Mouse (Mus musculus): Measurements from ENCODE around the gene Flrt1. TPM values are rescaled to one million over a fixed set of nuclear protein-coding genes. Genes with fewer than 3 reads are reported as not detected.

Flrt1 gene
- polyA plus RNA-seq, 1 experiment from 2014 or later: 0.17 TPM

DNA sequence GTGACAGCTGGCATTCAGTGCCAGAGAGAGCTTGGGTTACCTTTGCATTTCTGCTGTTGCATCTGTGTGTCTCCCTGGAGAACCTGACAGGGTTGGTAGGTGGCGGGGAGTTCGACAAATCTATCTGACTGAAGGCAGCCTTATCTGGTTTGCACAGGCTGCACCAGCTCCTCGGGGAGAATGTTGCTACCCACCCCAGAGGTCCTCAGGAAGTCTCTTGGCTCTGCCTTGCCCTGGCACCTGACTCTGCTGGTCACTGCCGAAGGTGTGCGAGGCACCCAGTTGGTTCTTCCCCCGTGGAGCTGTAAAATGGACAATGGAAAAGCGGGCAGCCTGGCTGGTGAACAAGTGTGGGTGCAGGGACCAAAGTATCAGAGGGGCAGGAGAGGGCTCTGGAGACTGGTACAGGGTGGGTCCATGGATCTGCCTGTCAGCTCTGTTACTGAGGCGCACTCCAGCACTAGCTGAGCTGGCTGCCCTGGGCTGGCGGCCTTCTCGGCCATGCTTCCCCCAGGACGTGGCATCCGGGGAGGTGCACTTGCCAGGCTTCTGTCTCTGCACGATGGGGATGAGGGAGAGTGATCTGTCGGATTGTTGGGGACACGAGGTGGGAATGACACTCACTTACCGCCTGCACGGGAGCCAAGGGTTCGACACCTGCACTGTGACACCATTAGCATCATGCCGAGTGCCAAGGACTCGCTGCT lies 38.0 kb downstream of the Flrt1 start:
- peak overlapping the region; percentile 60 for H3K4me2 ChIP-seq
- H3K4me3 ChIP-seq (replicated peaks): peak overlapping the region; percentile 21
- peaks cover 48% of the 10 kb centered on the region for H3K27me3 ChIP-seq
- peaks cover 43% of the 10 kb centered on the region for H3K4me1 ChIP-seq (replicated peaks)
- peak overlapping the region; percentile 71 for H3K27ac ChIP-seq
- DNase-seq (peak; percentile 66), ATAC-seq (ENCODE audit: low read depth) (peak; percentile 86)
- no peaks in the 10 kb centered on the region for H3K9me3 ChIP-seq (replicated peaks)
- peak overlapping the region; percentile 56 for H3K9ac ChIP-seq
- H3K36me3 ChIP-seq: no peaks in the 10 kb centered on the region
- 22% methylated on average over 20 of the region's 20 CpGs for WGBS (ENCODE audit: insufficient replicate concordance)

GRCm38 (mm10) chr19:7066828-7067342 lies 38.6 kb downstream of the Flrt1 start:
- ATAC-seq (ENCODE audit: low read depth) (peak; percentile 53), DNase-seq (no peak)
- peak overlapping the region; percentile 47; the same call in 1 of the 2 replicates for H3K9ac ChIP-seq
- no peaks in the 10 kb centered on the region for H3K36me3 ChIP-seq
- peaks cover 44% of the 10 kb centered on the region for H3K4me1 ChIP-seq (replicated peaks)
- H3K27ac ChIP-seq: peak overlapping the region; percentile 71
- peaks cover 42% of the 10 kb centered on the region for H3K27me3 ChIP-seq
- WGBS (ENCODE audit: insufficient replicate concordance): 24% methylated on average over 7 of the region's 8 CpGs
- H3K4me3 ChIP-seq (replicated peaks): peak overlapping the region; percentile 21; the same call in 1 of the 2 replicates
- no peaks in the 10 kb centered on the region for H3K9me3 ChIP-seq (replicated peaks)
- H3K4me2 ChIP-seq: peak overlapping the region; percentile 60

GRCm38 (mm10) chr19:7066034-7066827 lies 39.3 kb downstream of the Flrt1 start:
- WGBS (ENCODE audit: insufficient replicate concordance): 39% methylated on average over 15 of the region's 15 CpGs
- ATAC-seq (ENCODE audit: low read depth) (no peak), DNase-seq (no peak)
- Histone ChIP-seq H3K27ac (peak overlapping the region; percentile 71), H3K9me3 (replicated peaks) (no peaks in the 10 kb centered on the region), H3K9ac (peak overlapping the region; percentile 47), H3K4me1 (replicated peaks) (peaks cover 50% of the 10 kb centered on the region), H3K27me3 (peaks cover 37% of the 10 kb centered on the region), H3K4me2 (peak overlapping the region; percentile 60), H3K4me3 (replicated peaks) (no peak overlapping the region), H3K36me3 (no peaks in the 10 kb centered on the region)

GRCm38 (mm10) chr19:7064571-7064970 lies 41.0 kb downstream of the Flrt1 start:
- ATAC-seq (ENCODE audit: low read depth) (peak; percentile 30; the same call in 1 of the 2 replicates), DNase-seq (peak; percentile 68)
- Histone ChIP-seq H3K4me3 (replicated peaks) (no peak overlapping the region), H3K9ac (no peak overlapping the region), H3K4me2 (no peak overlapping the region), H3K9me3 (replicated peaks) (no peaks in the 10 kb centered on the region), H3K27me3 (peaks cover 20% of the 10 kb centered on the region), H3K27ac (no peak overlapping the region), H3K4me1 (replicated peaks) (peaks cover 43% of the 10 kb centered on the region), H3K36me3 (no peaks in the 10 kb centered on the region)
- WGBS (ENCODE audit: insufficient replicate concordance): 6% methylated on average over 3 of the region's 3 CpGs

DNA sequence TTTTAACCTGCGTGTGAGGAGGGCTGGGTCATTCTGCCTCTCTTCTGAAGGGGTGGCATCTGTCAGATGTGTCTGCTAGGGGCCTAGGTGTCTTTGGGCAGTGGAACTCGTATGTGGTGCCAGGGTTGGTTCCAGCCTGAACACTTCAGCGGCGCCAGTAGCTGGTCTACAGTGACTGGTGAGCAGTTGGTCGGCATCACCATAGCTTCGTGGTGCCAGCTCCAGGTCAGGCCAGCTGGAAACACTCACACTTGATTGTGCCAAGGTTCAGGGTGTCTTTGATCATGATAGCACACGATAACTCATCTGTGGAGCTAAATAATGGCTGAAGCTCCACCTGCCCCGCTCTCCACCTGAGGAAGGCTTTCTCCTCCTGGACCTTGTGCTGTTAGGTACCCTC lies 42.6 kb downstream of the Flrt1 start:
- Histone ChIP-seq H3K27ac (no peak overlapping the region), H3K4me2 (no peak overlapping the region), H3K4me1 (replicated peaks) (peaks cover 38% of the 10 kb centered on the region), H3K9ac (no peak overlapping the region), H3K36me3 (no peaks in the 10 kb centered on the region), H3K4me3 (replicated peaks) (no peak overlapping the region), H3K27me3 (0 out of 2 replicates have a peak, but pooled peaks cover 5% of the 10 kb centered on the region), H3K9me3 (replicated peaks) (no peaks in the 10 kb centered on the region)
- 81% methylated on average over 8 of the region's 8 CpGs for WGBS (ENCODE audit: insufficient replicate concordance)
- DNase-seq (no peak), ATAC-seq (ENCODE audit: low read depth) (no peak)

GRCm38 (mm10) chr19:7062110-7062509 lies 43.4 kb downstream of the Flrt1 start:
- H3K9me3 ChIP-seq (replicated peaks): no peaks in the 10 kb centered on the region
- H3K4me3 ChIP-seq (replicated peaks): no peak overlapping the region
- no peak overlapping the region for H3K9ac ChIP-seq
- no peak overlapping the region for H3K27ac ChIP-seq
- no peak overlapping the region for H3K4me2 ChIP-seq
- no peaks in the 10 kb centered on the region for H3K36me3 ChIP-seq
- no peak for ATAC-seq (ENCODE audit: low read depth)
- 79% methylated on average over 5 of the region's 5 CpGs for WGBS (ENCODE audit: insufficient replicate concordance)
- no peaks in the 10 kb centered on the region for H3K27me3 ChIP-seq
- peaks cover 38% of the 10 kb centered on the region for H3K4me1 ChIP-seq (replicated peaks)
- no peak for DNase-seq

DNA sequence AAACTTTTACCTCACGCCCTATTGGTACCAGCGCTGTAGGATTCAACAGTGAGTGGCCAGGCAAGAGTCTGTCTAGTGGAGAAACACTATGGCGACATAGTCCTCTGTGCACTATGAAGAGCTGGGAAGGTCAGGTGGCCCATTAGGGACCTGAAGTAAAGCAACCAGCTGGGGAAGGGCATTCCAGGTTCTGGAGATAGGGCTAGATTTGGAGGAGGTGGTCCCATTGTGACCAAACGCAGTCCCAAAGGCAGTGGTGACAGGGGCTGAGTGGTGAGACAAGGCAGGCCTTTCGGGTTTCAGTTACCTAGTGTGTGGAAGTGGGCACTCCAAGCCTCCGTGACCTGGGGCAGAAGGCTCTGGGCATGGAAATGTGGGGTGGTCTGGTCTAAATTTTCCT lies 47.0 kb downstream of the Flrt1 start:
- H3K9ac ChIP-seq: no peak overlapping the region
- H3K27me3 ChIP-seq: no peaks in the 10 kb centered on the region
- H3K4me3 ChIP-seq (replicated peaks): peak overlapping the region; percentile 72; the same call in 1 of the 2 replicates
- WGBS (ENCODE audit: insufficient replicate concordance): 65% methylated on average over 6 of the region's 6 CpGs
- no peaks in the 10 kb centered on the region for H3K36me3 ChIP-seq
- no peak for DNase-seq
- no peak for ATAC-seq (ENCODE audit: low read depth)
- peak overlapping the region; percentile 99 for H3K4me2 ChIP-seq
- H3K4me1 ChIP-seq (replicated peaks): peaks cover 46% of the 10 kb centered on the region
- H3K27ac ChIP-seq: no peak overlapping the region
- H3K9me3 ChIP-seq (replicated peaks): no peaks in the 10 kb centered on the region

DNA sequence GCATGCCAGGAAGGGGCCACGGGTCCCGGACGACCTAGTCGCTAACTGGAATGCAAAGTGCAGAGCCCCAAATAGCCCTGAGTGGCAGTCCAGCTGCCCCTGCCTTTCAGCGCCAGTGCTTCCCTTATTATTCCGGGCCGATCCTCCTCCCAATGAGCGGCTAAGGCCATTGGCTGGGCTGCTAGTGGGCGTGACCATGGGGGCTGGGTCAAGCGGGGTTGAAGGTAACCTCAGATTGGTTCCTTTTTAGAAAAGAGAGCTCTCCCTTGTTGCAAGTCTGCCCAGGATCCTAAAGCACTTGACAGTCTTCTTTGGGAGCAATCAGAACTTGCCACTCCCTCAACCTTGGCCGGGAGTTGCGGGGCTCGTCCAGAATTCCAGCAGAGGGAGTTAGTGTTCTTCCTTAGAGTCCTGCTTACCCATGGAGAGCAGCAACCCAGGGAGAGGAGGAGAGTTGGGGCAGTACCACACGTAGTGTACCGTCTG lies 47.8 kb downstream of the Flrt1 start:
- Histone ChIP-seq H3K27ac (no peak overlapping the region), H3K4me2 (peak overlapping the region; percentile 99), H3K36me3 (no peaks in the 10 kb centered on the region), H3K9ac (peak overlapping the region; percentile 77), H3K4me1 (replicated peaks) (peaks cover 46% of the 10 kb centered on the region), H3K9me3 (replicated peaks) (no peaks in the 10 kb centered on the region), H3K27me3 (no peaks in the 10 kb centered on the region), H3K4me3 (replicated peaks) (peak overlapping the region; percentile 72)
- peak; percentile 80 for DNase-seq
- peak; percentile 78 for ATAC-seq (ENCODE audit: low read depth)
- WGBS (ENCODE audit: insufficient replicate concordance): 1% methylated on average over 15 of the region's 15 CpGs

GRCm38 (mm10) chr19:7057126-7057721 lies 48.3 kb downstream of the Flrt1 start:
- Histone ChIP-seq H3K27ac (no peak overlapping the region), H3K4me2 (peak overlapping the region; percentile 99), H3K9ac (peak overlapping the region; percentile 77), H3K27me3 (no peaks in the 10 kb centered on the region), H3K4me3 (replicated peaks) (peak overlapping the region; percentile 72), H3K9me3 (replicated peaks) (no peaks in the 10 kb centered on the region), H3K4me1 (replicated peaks) (peaks cover 46% of the 10 kb centered on the region), H3K36me3 (no peaks in the 10 kb centered on the region)
- WGBS (ENCODE audit: insufficient replicate concordance): 3% methylated on average over 16 of the region's 16 CpGs
- DNase-seq (no peak), ATAC-seq (ENCODE audit: low read depth) (peak; percentile 41)

GRCm38 (mm10) chr19:7056248-7057087 lies 49.1 kb downstream of the Flrt1 start, which contains the start of gene Macrod1:
Gene Macrod1, plus strand, starts transcription at chr19:7056810.
- peaks cover 41% of the 10 kb centered on the region for H3K4me1 ChIP-seq (replicated peaks)
- peak within 1 kb of the TSS; percentile 72 for H3K4me3 ChIP-seq (replicated peaks)
- 1% methylated on average over 66 of the region's 72 CpGs for WGBS (ENCODE audit: insufficient replicate concordance)
- peak; percentile 78 for ATAC-seq (ENCODE audit: low read depth)
- peak within 1 kb of the TSS; percentile 77 for H3K9ac ChIP-seq
- no peaks in the 10 kb centered on the region for H3K36me3 ChIP-seq
- H3K27ac ChIP-seq: no peak within 1 kb of the TSS
- DNase-seq: peak; percentile 57
- H3K9me3 ChIP-seq (replicated peaks): no peaks in the 10 kb centered on the region
- no peaks in the 10 kb centered on the region for H3K27me3 ChIP-seq
- H3K4me2 ChIP-seq: peak within 1 kb of the TSS; percentile 99
